In genomic region chr5:28148473-28148872, GRCm38 (mm10) we compare ENCODE assay signal across 17 mouse cellular contexts. TPM values are rescaled to one million over a fixed set of nuclear protein-coding genes. Genes with fewer than 3 reads are reported as not detected.
"Had no signal": no experiment of that assay in that cellular context is flagged by ENCODE, and none has a peak within 500 bp of the region (broad histone marks: within the 10 kb centered on the region; RNA-seq: fewer than 3 reads in every experiment).

No protein-coding gene starts in this region.

- H3K4me1 ChIP-seq: limb, embryonic 13.5 days; neural tube, embryonic 12.5 days had no signal

- ATAC-seq: lung, postnatal 0 days had no signal

- H3K4me3 ChIP-seq: layer of hippocampus, adult 2 months; limb, embryonic 13.5 days; midbrain, embryonic 10.5 days; myocyte; neural tube, embryonic 12.5 days had no signal

- DNase-seq: kidney, postnatal 36 days; left cerebral cortex, postnatal 4 days; lung, adult 18-20 months; lung, postnatal 4 days; midbrain, embryonic 14.5 days; thymus, adult 18-20 months; thymus, postnatal 25 days had no signal

RNA-seq across cellular contexts. Expression of gene En2, which starts 17.0 kb away (rescaled TPM):
- polyA plus RNA-seq: kidney, postnatal 0 days; limb, embryonic 13.5 days; liver, embryonic 14.5 days; lung, postnatal 0 days; myocyte; stomach, embryonic 14.5 days; urinary bladder, adult 2 months had no signal
